ENCODE assay signal across 8 mouse cellular contexts in genomic region chr6:21850526-21851345, GRCm38 (mm10). TPM values are rescaled to one million over a fixed set of nuclear protein-coding genes. Genes with fewer than 3 reads are reported as not detected.
DNase-seq lines count a peak whose midpoint lies in the region; ATAC-seq and TF ChIP-seq lines count a peak whose summit lies in the region.

No protein-coding gene starts in this region.

- no peak for TF ChIP-seq EP300 in lung, postnatal 0 days (IDR thresholded peaks at IDR 0.05)

- H3K4me1 ChIP-seq in testis, adult 2 months (ENCODE audit: control insufficient read depth, insufficient read depth, low read length), result peaks cover 12% of the 10 kb centered on the region
- peaks cover 4% of the 10 kb centered on the region; the same call in 1 of the 2 replicates for H3K4me1 ChIP-seq in lung, postnatal 0 days (ENCODE audit: insufficient read depth, low read depth, low read length)

- H3K27me3 ChIP-seq in testis, adult 2 months (ENCODE audit: control insufficient read depth, insufficient read depth, low read length), result no peaks in the 10 kb centered on the region
- no peaks in the 10 kb centered on the region for H3K27me3 ChIP-seq in lung, postnatal 0 days (replicated peaks; ENCODE audit: insufficient read depth, low read length)

- ATAC-seq in lung, postnatal 0 days, result no peak

- peak overlapping the region; percentile 73; the same call in 1 of the 2 replicates for H3K4me3 ChIP-seq in testis, adult 2 months (ENCODE audit: control insufficient read depth, low read depth, low read length)
- peak overlapping the region; percentile 69 for H3K4me3 ChIP-seq in lung, postnatal 0 days (ENCODE audit: low read depth, low read length)

- DNase-seq in testis, postnatal 14 days (ENCODE audit: low spot score), result no peak
- peak; percentile 41 for DNase-seq in heart, adult 8-10 months (ENCODE audit: low spot score)
- peak; percentile 15 for DNase-seq in kidney, adult 8-10 months
- DNase-seq in lung, postnatal 0 days (ENCODE audit: low spot score), result peak; percentile 8
- no peak for DNase-seq in thymus, adult 18-20 months
- DNase-seq in gastrocnemius, postnatal 14 days, result no peak
- no peak for DNase-seq in urinary bladder, postnatal 25 days (ENCODE audit: low spot score)

- H3K27ac ChIP-seq in testis, adult 2 months (ENCODE audit: control insufficient read depth, insufficient read depth, low read depth, low read length), result no peak overlapping the region
- H3K27ac ChIP-seq in lung, postnatal 0 days (ENCODE audit: low read length), result peak overlapping the region; percentile 89; the same call in 1 of the 2 replicates

- whole genome bisulfite sequencing in lung, postnatal 0 days, result 12% methylated on average over 21 of the region's 21 CpGs

- TF ChIP-seq POLR2A in testis, adult 2 months (IDR thresholded peaks at IDR 0.05; ENCODE audit: control insufficient read depth, low read depth, low read length), result no peak

- intact Hi-C loops in gastrocnemius, postnatal 14 days (cut with DNase I; ENCODE audit: low total_unique reads), result no loop called here

- no peaks in the 10 kb centered on the region for H3K9me3 ChIP-seq in lung, postnatal 0 days (ENCODE audit: low read length)

- H3K36me3 ChIP-seq in testis, adult 2 months (ENCODE audit: control insufficient read depth, insufficient read depth, low read length), result no peaks in the 10 kb centered on the region
- H3K36me3 ChIP-seq in lung, postnatal 0 days (ENCODE audit: insufficient read depth, low read length), result no peaks in the 10 kb centered on the region

- TF ChIP-seq CTCF in testis, adult 2 months (IDR thresholded peaks at IDR 0.05; ENCODE audit: control insufficient read depth, insufficient read depth, insufficient replicate concordance, low read depth, low read length), result no peak
- no peak for TF ChIP-seq CTCF in lung, postnatal 0 days (IDR thresholded peaks at IDR 0.05)

- H3K4me2 ChIP-seq in lung, postnatal 0 days (replicated peaks; ENCODE audit: low read depth, low read length), result peak overlapping the region; percentile 83

- no peak overlapping the region for H3K9ac ChIP-seq in lung, postnatal 0 days (replicated peaks; ENCODE audit: low read depth)

RNA-seq across cellular contexts. Expression of gene Tspan12, which starts 1.6 kb away (rescaled TPM):
- polyA plus RNA-seq in testis, adult 2 months (2012; rRNA removed), result 1.6 and 1.8 TPM in 2 replicates
- total RNA-seq in heart, adult 8-10 months (2022), result 10 to 100 TPM; 64.1 to 69.9 (median 68.6) TPM
- polyA plus RNA-seq in lung, postnatal 0 days (2015; fragmentation: Nextera tagmentation; extraction: Ambion mirVana), result 84.2 and 85.5 TPM in 2 replicates
- total RNA-seq in gastrocnemius, postnatal 14 days (2021), result 10 to 100 TPM; 21.2 to 25.8 TPM

Comparison
In these comparisons a context has a peak if more than half of its experiments do, and no peak if none do; other contexts are left out.
1. DNase-seq: peak in heart, adult 8-10 months (single experiment), kidney, adult 8-10 months (2 of 2) and lung, postnatal 0 days (single experiment); none in testis, postnatal 14 days (single experiment), thymus, adult 18-20 months (0 of 2), gastrocnemius, postnatal 14 days (single experiment) and urinary bladder, postnatal 25 days (single experiment).